In the genomic region with DNA sequence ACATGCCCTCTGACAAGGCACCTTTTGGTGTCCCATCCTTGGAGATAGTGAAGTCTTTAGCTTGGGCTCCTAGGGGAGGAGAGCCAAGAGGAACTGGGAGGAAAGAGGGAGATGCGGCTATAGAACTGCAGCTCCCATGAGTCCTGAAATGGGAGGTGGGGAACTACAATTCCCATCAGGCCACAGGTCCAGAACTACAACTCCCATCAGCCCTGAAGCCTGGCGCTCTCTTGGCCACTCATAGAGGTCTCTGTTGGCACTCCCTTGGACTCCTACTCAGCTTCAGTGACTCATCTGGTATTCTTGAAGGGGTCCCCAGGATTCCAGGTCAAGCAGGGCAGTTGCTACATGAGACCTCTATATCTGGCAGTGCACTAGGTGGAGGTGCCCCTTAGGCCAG, we compare ENCODE assay signal across 12 mouse cellular contexts. TPM values are rescaled to one million over a fixed set of nuclear protein-coding genes. Genes with fewer than 3 reads are reported as not detected.
DNase-seq lines count a peak whose midpoint lies in the region; ATAC-seq and TF ChIP-seq lines count a peak whose summit lies in the region.
"Had no signal": no experiment of that assay in that cellular context is flagged by ENCODE, and none has a peak within 500 bp of the region (broad histone marks: within the 10 kb centered on the region; RNA-seq: fewer than 3 reads in every experiment).

No protein-coding gene starts in this region.

- TF ChIP-seq RAD21 in MEL (IDR thresholded peaks at IDR 0.05; ENCODE audit: low read depth, low read length) = no peak

- intact Hi-C loops in left cerebral cortex, postnatal 36 days (cut with DNase I) = no loop called here
- intact Hi-C loops in gastrocnemius, postnatal 14 days (cut with DNase I; ENCODE audit: low total_unique reads) = no loop called here

- WGBS in forebrain, embryonic 13.5 days = 60% methylated on average over 2 of the region's 2 CpGs
- 46% methylated on average over 2 of the region's 2 CpGs for WGBS in midbrain, embryonic 11.5 days
- WGBS in liver, postnatal 0 days (ENCODE audit: insufficient replicate concordance) = 64% methylated on average over 2 of the region's 2 CpGs

- TF ChIP-seq CTCF in MEL (IDR thresholded peaks at IDR 0.05 in 2 of 3, conservative IDR thresholded peaks at IDR 0.05 in 1 of 3; ENCODE audit: control insufficient read depth in 1 of 3, insufficient read depth in 1 of 3, low read depth in 2 of 3, low read length in 3 of 3, poor library complexity in 1 of 3, severe bottlenecking in 1 of 3) = no peak
- no peak for TF ChIP-seq CTCF in liver, postnatal 0 days (IDR thresholded peaks at IDR 0.05; ENCODE audit: low read depth)

- no peak overlapping the region for H3K9ac ChIP-seq in MEL (ENCODE audit: control insufficient read depth, low read depth, low read length, poor library complexity, severe bottlenecking)
- no peak overlapping the region for H3K9ac ChIP-seq in forebrain, embryonic 13.5 days
- no peak overlapping the region for H3K9ac ChIP-seq in midbrain, embryonic 11.5 days (ENCODE audit: low read length)
- H3K9ac ChIP-seq in liver, postnatal 0 days (replicated peaks) = no peak overlapping the region
- H3K9ac ChIP-seq: heart, embryonic 13.5 days had no signal

- H3K79me2 ChIP-seq in MEL (ENCODE audit: control insufficient read depth, insufficient read depth, low read length, poor library complexity) = no peaks in the 10 kb centered on the region

- peaks cover 0 to 2% of the 10 kb centered on the region in 2 experiments; a peak in 1 of 4 replicates for H3K36me3 ChIP-seq in MEL (ENCODE audit: control insufficient read depth in 1 of 2, insufficient read depth in 2 of 2, low read length in 2 of 2)
- peaks cover 92% of the 10 kb centered on the region for H3K36me3 ChIP-seq in forebrain, embryonic 13.5 days (ENCODE audit: poor library complexity, severe bottlenecking)
- peaks cover 3% of the 10 kb centered on the region for H3K36me3 ChIP-seq in midbrain, embryonic 11.5 days (ENCODE audit: control insufficient read depth, insufficient read depth, low read length)
- no peaks in the 10 kb centered on the region for H3K36me3 ChIP-seq in liver, postnatal 0 days (replicated peaks; ENCODE audit: insufficient read depth, low read length)
- H3K36me3 ChIP-seq: heart, embryonic 13.5 days had no signal

- H3K4me3 ChIP-seq in MEL (ENCODE audit: control insufficient read depth in 1 of 2, insufficient read depth in 1 of 2, low read depth in 2 of 2, low read length in 2 of 2) = no peak overlapping the region
- H3K4me3 ChIP-seq in forebrain, embryonic 13.5 days = no peak overlapping the region
- no peak overlapping the region for H3K4me3 ChIP-seq in midbrain, embryonic 11.5 days (ENCODE audit: low read depth, low read length)
- H3K4me3 ChIP-seq in liver, postnatal 0 days (ENCODE audit: low read depth, low read length) = no peak overlapping the region
- H3K4me3 ChIP-seq: heart, embryonic 13.5 days had no signal

- H3K4me2 ChIP-seq in forebrain, embryonic 13.5 days = peak overlapping the region; percentile 37
- no peak overlapping the region for H3K4me2 ChIP-seq in midbrain, embryonic 11.5 days
- no peak overlapping the region for H3K4me2 ChIP-seq in liver, postnatal 0 days (ENCODE audit: low read depth, low read length)
- H3K4me2 ChIP-seq: heart, embryonic 13.5 days had no signal

- no peaks in the 10 kb centered on the region for H3K27me3 ChIP-seq in MEL (ENCODE audit: control insufficient read depth in 1 of 2, insufficient read depth in 2 of 2, low read length in 2 of 2)
- H3K27me3 ChIP-seq in forebrain, embryonic 13.5 days = no peaks in the 10 kb centered on the region
- no peaks in the 10 kb centered on the region for H3K27me3 ChIP-seq in midbrain, embryonic 11.5 days (ENCODE audit: control insufficient read depth, insufficient read depth, low read length)
- H3K27me3 ChIP-seq in liver, postnatal 0 days (ENCODE audit: insufficient read depth, low read length) = no peaks in the 10 kb centered on the region

- H3K4me1 ChIP-seq in MEL (ENCODE audit: control insufficient read depth in 1 of 2, insufficient read depth in 2 of 2, low read length in 2 of 2) = no peaks in the 10 kb centered on the region
- H3K4me1 ChIP-seq in forebrain, embryonic 13.5 days = peaks cover 35% of the 10 kb centered on the region
- peaks cover 24% of the 10 kb centered on the region for H3K4me1 ChIP-seq in midbrain, embryonic 11.5 days (ENCODE audit: control insufficient read depth, insufficient read depth, low read length)
- H3K4me1 ChIP-seq in liver, postnatal 0 days (ENCODE audit: insufficient read depth) = no peaks in the 10 kb centered on the region
- H3K4me1 ChIP-seq: heart, embryonic 13.5 days had no signal

- H3K9me3 ChIP-seq in MEL (replicated peaks; ENCODE audit: insufficient read depth, low read length) = no peaks in the 10 kb centered on the region
- H3K9me3 ChIP-seq in forebrain, embryonic 13.5 days (replicated peaks) = no peaks in the 10 kb centered on the region
- H3K9me3 ChIP-seq in midbrain, embryonic 11.5 days (ENCODE audit: control insufficient read depth, low read length) = no peaks in the 10 kb centered on the region
- no peaks in the 10 kb centered on the region for H3K9me3 ChIP-seq in liver, postnatal 0 days (ENCODE audit: low read length)
- H3K9me3 ChIP-seq: heart, embryonic 13.5 days had no signal

- DNase-seq in ES-CJ7 (ENCODE audit: low read depth, low spot score) = peak; percentile 58
- DNase-seq in MEL (ENCODE audit: low read depth, low spot score) = peak; percentile 35
- DNase-seq in midbrain, embryonic 11.5 days (ENCODE audit: low spot score, missing footprints) = peak; percentile 86
- no peak for DNase-seq in heart, adult 9 months (ENCODE audit: low spot score in 2 of 2)
- DNase-seq in liver, postnatal 0 days = no peak
- DNase-seq in left cerebral cortex, postnatal 36 days (ENCODE audit: low spot score in 2 of 2) = no peak
- DNase-seq in gastrocnemius, postnatal 14 days = no peak
- DNase-seq: kidney, adult 2 months; thymus, postnatal 25 days had no signal

- TF ChIP-seq POLR2A in MEL (IDR thresholded peaks at IDR 0.05; ENCODE audit: control insufficient read depth in 1 of 2, insufficient read depth in 1 of 2, low read depth in 1 of 2, low read length in 2 of 2, poor library complexity in 1 of 2) = no peak

- no peak for TF ChIP-seq EP300 in MEL (IDR thresholded peaks at IDR 0.05; ENCODE audit: low read depth in 1 of 2, low read length in 2 of 2)
- TF ChIP-seq EP300 in liver, postnatal 0 days (IDR thresholded peaks at IDR 0.05; ENCODE audit: low read depth) = no peak

- peak; percentile 41 for ATAC-seq in forebrain, embryonic 13.5 days
- peak; percentile 25; the same call in 1 of the 2 replicates for ATAC-seq in midbrain, embryonic 11.5 days (ENCODE audit: low FRiP score)
- ATAC-seq in liver, postnatal 0 days = no peak

- H3K27ac ChIP-seq in MEL (ENCODE audit: control insufficient read depth, low read depth, low read length) = no peak overlapping the region
- H3K27ac ChIP-seq in forebrain, embryonic 13.5 days = peak overlapping the region; percentile 89
- H3K27ac ChIP-seq in midbrain, embryonic 11.5 days (ENCODE audit: low read depth, low read length) = peak overlapping the region; percentile 77; the same call in 1 of the 2 replicates
- H3K27ac ChIP-seq in liver, postnatal 0 days (ENCODE audit: low read depth) = no peak overlapping the region
- H3K27ac ChIP-seq: heart, embryonic 13.5 days had no signal

TF ChIP-seq in MEL, 35 proteins besides CTCF, POLR2A, EP300 and RAD21:
- no peak for TF ChIP-seq CHD2 (IDR thresholded peaks at IDR 0.05; ENCODE audit: low read length)
- TF ChIP-seq ETS1 (IDR thresholded peaks at IDR 0.05; ENCODE audit: low read depth, low read length) = no peak
- no peak for TF ChIP-seq MXI1 (IDR thresholded peaks at IDR 0.05; ENCODE audit: low read depth, low read length)
- TF ChIP-seq ELF1 (IDR thresholded peaks at IDR 0.05; ENCODE audit: low read depth, low read length) = no peak
- no peak for TF ChIP-seq SMC3 (IDR thresholded peaks at IDR 0.05; ENCODE audit: low read depth, low read length)
- TF ChIP-seq HCFC1 (IDR thresholded peaks at IDR 0.05; ENCODE audit: low read depth, low read length) = peak; percentile 89

RNA-seq across cellular contexts. Expression of gene Slc22a12, which starts 23.3 kb away (rescaled TPM):
- total RNA-seq in MEL (2012; rRNA removed) = not detected in 2 replicates
- not detected for polyA plus RNA-seq in MEL (2012; ENCODE audit: insufficient read depth in 1 of 2, insufficient read length in 2 of 2, low read depth in 1 of 2, low replicate concordance in 2 of 2, missing spikeins in 1 of 2)
- not detected in 2 replicates for polyA plus RNA-seq in forebrain, embryonic 13.5 days (2015; fragmentation: Nextera tagmentation; extraction: Ambion mirVana)
- not detected in 2 replicates for polyA plus RNA-seq in midbrain, embryonic 11.5 days (2014; fragmentation: Nextera tagmentation; extraction: Ambion mirVana)
- not detected in 2 replicates for polyA plus RNA-seq in liver, postnatal 0 days (2015; fragmentation: Nextera tagmentation; extraction: Ambion mirVana)
- under 1 TPM; 0.25 to 0.50 TPM for total RNA-seq in left cerebral cortex, postnatal 36 days (2021)
- not detected for total RNA-seq in gastrocnemius, postnatal 14 days (2021)
- polyA plus RNA-seq: heart, embryonic 13.5 days; liver, embryonic 16.5 days had no signal

Comparison
In these comparisons a context has a peak if more than half of its experiments do, and no peak if none do; other contexts are left out.
1. DNase-seq: peak in ES-CJ7 (single experiment), MEL (single experiment) and midbrain, embryonic 11.5 days (single experiment); none in heart, adult 9 months (0 of 2), liver, postnatal 0 days (single experiment), left cerebral cortex, postnatal 36 days (0 of 2) and gastrocnemius, postnatal 14 days (single experiment).
2. H3K27ac ChIP-seq: peak in forebrain, embryonic 13.5 days (single experiment) and midbrain, embryonic 11.5 days (single experiment); none in MEL (single experiment) and liver, postnatal 0 days (single experiment).